Mouse (Mus musculus): ENCODE data around the gene Endov.

DNA sequence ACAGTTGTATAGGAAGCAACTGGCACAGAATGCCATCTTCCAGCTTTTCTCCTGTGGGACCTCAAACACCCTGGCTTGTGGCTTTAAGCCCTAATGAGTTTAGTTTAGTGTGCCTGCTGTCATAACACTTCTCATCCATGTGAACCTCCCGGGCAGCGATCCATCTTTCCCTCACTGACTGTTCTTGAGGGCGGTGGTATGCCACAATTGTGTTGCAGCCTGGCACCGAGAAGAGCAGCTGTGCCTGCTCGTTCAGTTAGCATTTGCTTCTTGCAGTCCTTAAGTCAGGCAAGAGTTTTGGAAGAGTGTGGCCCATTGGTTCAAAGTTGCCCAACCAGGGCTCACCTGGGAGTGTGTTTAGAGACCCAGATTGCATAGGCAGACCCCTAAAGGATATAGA, 5.0 kb downstream of the Endov start:
- no peak for TF ChIP-seq CTCF (conservative IDR thresholded peaks at IDR 0.05; ENCODE audit: low read length)
- no peak for TF ChIP-seq NANOG (IDR thresholded peaks at IDR 0.05; ENCODE audit: borderline replicate concordance, low read length)
- no peak for TF ChIP-seq POU5F1 (IDR thresholded peaks at IDR 0.05; ENCODE audit: borderline replicate concordance, low read length)

All from E14TG2a.4 (cell line).